Mouse (Mus musculus) liver, postnatal 0 days (tissue): ENCODE results near the gene Stt3a.

Experiments used
- CTCF ChIP-seq: sonication (generic); IDR thresholded peaks from 2 replicates; pipeline ENCODE4 v1.5.1; 2016; ENCODE audit warnings: antibody characterized with exemption, low read depth
- EP300 ChIP-seq: IDR thresholded peaks from 2 replicates; pipeline ENCODE4 v1.6.1; 2016; ENCODE audit warnings: antibody characterized with exemption, low read depth, mild to moderate bottlenecking

DNA sequence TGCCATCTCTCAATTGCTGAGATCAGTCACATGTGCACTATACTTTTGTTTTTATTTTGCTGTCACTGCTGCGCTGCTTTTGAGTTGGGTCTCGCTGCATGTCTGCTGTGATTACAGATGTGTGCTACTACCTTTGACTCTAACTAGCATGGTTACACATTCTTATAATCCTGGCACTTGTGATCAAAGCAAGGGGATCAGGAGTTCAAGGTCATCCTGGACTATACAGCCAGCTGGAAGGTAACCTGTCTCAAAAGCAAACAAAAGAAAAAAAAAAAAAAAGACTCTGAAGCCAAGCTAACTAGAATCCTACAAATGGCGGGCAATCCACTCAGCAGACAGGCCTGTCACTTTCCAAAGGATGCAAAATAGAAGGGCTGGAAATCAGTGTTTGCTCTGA is 24.7 kb upstream of the Stt3a start:
- TF ChIP-seq CTCF (no peak), EP300 (no peak)
